Mouse (Mus musculus): Measurements from ENCODE around the gene Lgi2. TPM values are rescaled to one million over a fixed set of nuclear protein-coding genes. Genes with fewer than 3 reads are reported as not detected.

The Lgi2 gene
- polyA plus RNA-seq (2015; fragmentation: Nextera tagmentation; extraction: Ambion mirVana), result 6.9 and 7.8 TPM in 2 replicates

DNA sequence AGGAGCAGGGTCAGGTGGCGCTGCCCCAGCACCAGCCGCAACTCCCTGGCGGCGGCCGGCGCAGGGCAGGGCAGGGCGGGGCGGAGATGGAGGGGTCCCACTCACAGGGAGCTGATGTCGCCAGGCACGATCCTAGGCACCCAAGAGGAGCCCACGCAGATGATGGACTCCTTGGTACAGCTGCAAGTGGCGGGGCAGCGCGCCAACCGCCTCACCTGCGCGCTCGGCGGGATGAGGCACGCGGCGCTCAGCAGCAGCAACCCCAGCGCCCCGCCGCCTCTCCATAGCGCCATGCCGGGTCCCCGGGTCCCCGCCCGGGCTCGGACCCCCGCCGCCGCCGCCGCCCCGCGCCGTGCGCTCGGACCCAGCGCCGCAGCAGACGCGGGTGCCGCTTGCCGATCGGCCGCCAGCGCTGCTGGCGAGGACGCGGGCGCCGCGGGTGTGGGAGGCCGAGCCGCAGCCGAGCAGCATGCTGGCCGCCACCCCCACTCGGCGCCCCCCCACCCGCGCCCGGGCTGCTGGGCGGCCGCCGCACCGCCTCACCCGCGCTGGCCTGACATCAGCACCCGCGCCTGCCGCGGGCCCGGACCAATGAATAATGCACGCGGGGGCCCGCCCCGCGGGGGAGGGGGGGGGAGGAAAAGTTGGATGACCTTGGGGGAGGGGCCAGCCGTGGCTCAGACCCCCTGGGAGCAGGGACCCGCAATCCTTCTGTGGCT is at the start of gene Lgi2:
TSS of gene Lgi2 (minus strand) at position 650 of the 719 bp plus-strand sequence.
- Histone ChIP-seq H3K36me3 (no peaks in the 10 kb centered on the region), H3K4me2 (peak within 1 kb of the TSS; percentile 98), H3K9ac (replicated peaks) (peak within 1 kb of the TSS; percentile 76), H3K4me3 (replicated peaks) (peak within 1 kb of the TSS; percentile 67), H3K4me1 (peaks cover 32% of the 10 kb centered on the region), H3K27me3 (replicated peaks) (0 out of 2 replicates have a peak, but pooled peaks cover 8% of the 10 kb centered on the region), H3K27ac (replicated peaks) (no peak within 1 kb of the TSS), H3K9me3 (replicated peaks) (no peaks in the 10 kb centered on the region; the same call in 1 of the 2 replicates)
- under 1% methylated on average over 66 of the region's 83 CpGs for WGBS
- peak; percentile 84 for ATAC-seq (ENCODE audit: low FRiP score)

DNA sequence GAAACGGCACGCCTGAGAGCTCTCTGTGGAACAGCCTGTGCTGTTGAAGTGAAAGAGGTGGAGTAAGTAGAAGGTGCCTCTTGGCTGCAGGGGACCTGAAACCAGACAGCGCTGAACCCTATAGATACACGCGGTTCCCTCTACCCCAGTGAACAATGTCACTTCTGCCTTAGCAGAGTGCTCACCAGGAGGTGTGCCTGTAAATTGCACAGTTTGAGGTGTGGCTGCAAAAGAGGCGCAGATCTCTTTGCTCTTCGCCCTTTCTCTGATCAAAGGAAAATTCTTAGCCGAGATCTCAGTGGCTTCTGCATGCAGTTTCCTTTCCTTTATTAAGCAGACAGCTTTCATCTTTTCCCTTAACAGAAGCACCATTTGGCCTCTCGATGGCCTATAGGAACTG is 49.2 kb upstream of the Lgi2 start:
- no peak overlapping the region for H3K9ac ChIP-seq (replicated peaks)
- no peak overlapping the region for H3K4me3 ChIP-seq (replicated peaks)
- peaks cover 38% of the 10 kb centered on the region for H3K4me1 ChIP-seq
- no peak overlapping the region for H3K4me2 ChIP-seq
- H3K27ac ChIP-seq (replicated peaks), result no peak overlapping the region
- H3K9me3 ChIP-seq (replicated peaks), result no peaks in the 10 kb centered on the region
- ATAC-seq (ENCODE audit: low FRiP score), result no peak
- 53% methylated on average over 9 of the region's 9 CpGs for WGBS
- no peaks in the 10 kb centered on the region for H3K36me3 ChIP-seq
- H3K27me3 ChIP-seq (replicated peaks), result no peaks in the 10 kb centered on the region

DNA sequence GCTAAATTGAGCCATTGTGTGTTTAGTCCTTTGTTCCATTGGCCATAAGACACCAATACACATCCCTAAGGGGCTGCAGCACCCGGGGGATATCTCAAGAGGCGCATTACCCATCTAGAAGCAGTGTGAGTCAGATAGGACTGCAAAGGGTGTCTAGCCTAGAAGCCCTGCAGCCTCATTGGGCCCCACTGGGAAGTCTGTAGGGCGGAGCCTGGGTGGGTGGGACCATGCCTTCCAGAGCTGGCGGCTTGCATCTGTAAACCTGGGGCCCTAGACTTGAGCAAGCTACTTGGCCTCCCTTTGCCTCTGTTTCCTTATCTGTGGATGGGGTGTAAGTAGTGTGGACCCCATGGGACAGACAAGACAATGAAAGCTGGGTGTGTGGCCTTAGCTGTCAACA is 48.4 kb upstream of the Lgi2 start:
- Histone ChIP-seq H3K9ac (replicated peaks) (no peak overlapping the region), H3K36me3 (no peaks in the 10 kb centered on the region), H3K27me3 (replicated peaks) (no peaks in the 10 kb centered on the region), H3K4me2 (no peak overlapping the region), H3K27ac (replicated peaks) (no peak overlapping the region), H3K9me3 (replicated peaks) (no peaks in the 10 kb centered on the region), H3K4me3 (replicated peaks) (no peak overlapping the region), H3K4me1 (peaks cover 40% of the 10 kb centered on the region)
- ATAC-seq (ENCODE audit: low FRiP score), result no peak
- WGBS, result 73% methylated on average over 4 of the region's 4 CpGs

DNA sequence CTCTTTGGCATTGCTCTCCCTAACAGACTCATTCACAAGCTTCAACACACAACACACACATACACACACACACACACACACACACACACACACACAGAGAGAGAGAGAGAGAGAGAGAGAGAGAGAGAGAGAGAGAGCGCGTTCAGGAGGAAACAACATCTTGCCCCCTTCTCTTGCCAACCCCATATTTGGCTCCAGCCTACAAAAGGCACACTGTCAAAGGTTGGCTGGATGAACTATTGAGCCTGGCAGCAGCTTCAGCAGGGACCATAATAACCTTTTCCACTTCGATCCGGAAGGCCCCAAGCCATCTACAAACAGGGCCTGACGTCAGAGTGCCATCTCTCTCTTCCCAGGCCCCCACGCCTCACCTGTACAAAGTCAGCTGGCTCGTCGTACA is 46.5 kb upstream of the Lgi2 start:
- H3K36me3 ChIP-seq, result no peaks in the 10 kb centered on the region
- WGBS, result 91% methylated on average over 7 of the region's 8 CpGs
- H3K4me3 ChIP-seq (replicated peaks), result no peak overlapping the region
- H3K4me2 ChIP-seq, result no peak overlapping the region
- H3K27me3 ChIP-seq (replicated peaks), result no peaks in the 10 kb centered on the region
- H3K9ac ChIP-seq (replicated peaks), result no peak overlapping the region
- H3K9me3 ChIP-seq (replicated peaks), result no peaks in the 10 kb centered on the region
- H3K27ac ChIP-seq (replicated peaks), result no peak overlapping the region
- H3K4me1 ChIP-seq, result peaks cover 26% of the 10 kb centered on the region
- no peak for ATAC-seq (ENCODE audit: low FRiP score)

GRCm38 (mm10) chr5:52611315-52611895 is 45.1 kb upstream of the Lgi2 start:
- Histone ChIP-seq H3K9me3 (replicated peaks) (0 out of 2 replicates have a peak, but pooled peaks cover 2% of the 10 kb centered on the region), H3K27me3 (replicated peaks) (no peaks in the 10 kb centered on the region), H3K27ac (replicated peaks) (no peak overlapping the region), H3K4me1 (peaks cover 15% of the 10 kb centered on the region), H3K9ac (replicated peaks) (no peak overlapping the region), H3K36me3 (no peaks in the 10 kb centered on the region), H3K4me2 (no peak overlapping the region), H3K4me3 (replicated peaks) (no peak overlapping the region)
- 73% methylated on average over 10 of the region's 10 CpGs for WGBS
- ATAC-seq (ENCODE audit: low FRiP score), result no peak

DNA sequence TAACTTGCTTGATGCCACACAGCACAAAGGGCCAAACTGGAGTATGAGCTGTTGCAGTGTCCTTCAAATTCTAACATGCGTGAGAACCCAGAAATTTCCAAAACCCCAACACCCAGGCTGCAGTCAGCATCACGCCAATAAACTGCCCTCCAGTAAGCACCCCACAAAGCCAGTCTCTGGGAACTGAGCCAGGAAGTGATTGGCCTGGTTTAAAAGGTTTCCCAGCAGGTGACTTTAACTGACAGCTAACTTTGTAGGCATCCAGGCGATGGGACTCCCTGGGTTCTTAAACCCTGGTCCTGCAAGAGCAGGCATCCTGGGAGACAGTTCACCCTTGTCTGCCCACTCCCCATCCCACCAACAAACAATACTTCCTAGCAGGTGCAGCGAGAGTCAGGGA is 44.0 kb upstream of the Lgi2 start:
- Histone ChIP-seq H3K27me3 (replicated peaks) (no peaks in the 10 kb centered on the region), H3K4me2 (no peak overlapping the region), H3K36me3 (no peaks in the 10 kb centered on the region), H3K9me3 (replicated peaks) (0 out of 2 replicates have a peak, but pooled peaks cover 2% of the 10 kb centered on the region), H3K4me1 (peaks cover 6% of the 10 kb centered on the region; the same call in 1 of the 2 replicates), H3K9ac (replicated peaks) (no peak overlapping the region), H3K27ac (replicated peaks) (no peak overlapping the region), H3K4me3 (replicated peaks) (no peak overlapping the region)
- ATAC-seq (ENCODE audit: low FRiP score), result no peak
- 50% methylated on average over 4 of the region's 4 CpGs for WGBS

DNA sequence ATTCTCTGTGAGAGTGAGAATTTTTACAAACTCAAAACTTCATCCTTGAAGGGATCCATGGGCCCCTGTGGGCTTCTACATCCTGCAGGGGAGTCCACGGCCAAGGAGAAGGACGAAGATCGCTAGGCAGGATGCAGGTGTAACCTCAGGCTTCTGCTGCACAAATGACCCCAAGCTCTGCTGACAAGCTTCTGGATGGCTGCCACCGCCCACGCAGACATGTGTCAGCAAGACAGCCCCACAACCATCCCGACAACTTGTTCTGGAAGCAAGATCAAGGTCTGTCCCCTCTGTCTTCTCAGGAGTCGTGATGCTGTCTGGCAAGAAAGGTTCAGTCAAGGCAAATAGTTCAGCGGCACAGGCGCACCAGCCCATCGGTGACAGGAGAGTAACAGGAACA is 43.4 kb upstream of the Lgi2 start:
- no peak overlapping the region for H3K27ac ChIP-seq (replicated peaks)
- no peaks in the 10 kb centered on the region for H3K36me3 ChIP-seq
- 0 out of 2 replicates have a peak, but pooled peaks cover 3% of the 10 kb centered on the region for H3K4me1 ChIP-seq
- no peaks in the 10 kb centered on the region for H3K27me3 ChIP-seq (replicated peaks)
- no peak overlapping the region for H3K4me3 ChIP-seq (replicated peaks)
- no peak overlapping the region for H3K4me2 ChIP-seq
- WGBS, result 86% methylated on average over 10 of the region's 10 CpGs
- H3K9ac ChIP-seq (replicated peaks), result no peak overlapping the region
- ATAC-seq (ENCODE audit: low FRiP score), result no peak
- H3K9me3 ChIP-seq (replicated peaks), result 0 out of 2 replicates have a peak, but pooled peaks cover 2% of the 10 kb centered on the region

DNA sequence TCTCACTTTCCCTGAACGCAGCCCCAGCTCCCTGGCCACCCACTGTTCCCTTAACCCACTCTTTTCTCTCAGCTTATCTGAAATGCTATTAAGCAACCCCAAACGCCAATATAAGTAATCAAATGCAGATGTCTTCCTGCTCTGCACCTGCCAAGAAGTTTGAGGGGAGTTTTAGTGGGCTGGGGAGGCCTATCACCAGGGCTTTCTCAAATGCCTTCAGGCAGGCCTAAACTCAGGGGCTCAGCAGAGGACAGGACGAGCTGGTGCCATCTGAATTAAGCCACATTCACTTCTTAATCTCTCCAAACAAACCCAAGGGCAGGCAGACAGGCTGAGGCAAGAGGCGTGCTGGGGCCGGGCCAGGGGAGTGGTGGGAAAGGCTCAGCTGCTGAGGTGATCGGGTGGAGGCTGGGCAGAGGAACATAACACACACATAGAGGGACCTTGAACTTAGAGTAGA is 38.4 kb upstream of the Lgi2 start:
- no peak for ATAC-seq (ENCODE audit: low FRiP score)

DNA sequence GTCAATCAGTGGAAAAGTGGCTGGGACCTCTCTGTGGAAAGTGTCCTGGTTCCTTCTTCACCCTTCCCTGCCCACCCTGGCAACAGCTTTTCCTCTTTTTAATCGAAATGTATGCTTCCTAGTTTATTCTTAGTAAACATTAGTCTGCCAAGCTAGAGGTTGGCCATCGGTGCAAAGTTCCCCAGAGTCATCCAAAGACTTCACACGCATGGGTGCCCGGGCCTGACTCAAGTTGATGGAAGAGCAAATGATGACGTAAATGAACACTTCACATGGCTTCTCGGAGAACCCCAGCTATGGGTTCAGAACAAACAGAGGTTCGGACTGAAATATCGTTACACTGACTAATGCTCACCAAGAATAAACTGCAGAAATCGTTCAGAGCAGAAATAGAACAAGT is 24.4 kb upstream of the Lgi2 start:
- WGBS, result 90% methylated on average over 9 of the region's 9 CpGs
- no peak overlapping the region for H3K9ac ChIP-seq (replicated peaks)
- no peaks in the 10 kb centered on the region for H3K27me3 ChIP-seq (replicated peaks)
- H3K4me3 ChIP-seq (replicated peaks), result no peak overlapping the region
- no peaks in the 10 kb centered on the region for H3K36me3 ChIP-seq
- no peaks in the 10 kb centered on the region for H3K9me3 ChIP-seq (replicated peaks)
- H3K27ac ChIP-seq (replicated peaks), result no peak overlapping the region
- no peaks in the 10 kb centered on the region for H3K4me1 ChIP-seq
- no peak for ATAC-seq (ENCODE audit: low FRiP score)
- H3K4me2 ChIP-seq, result no peak overlapping the region

More for the DNA sequence above, 38.4 kb upstream of the Lgi2 start:
- H3K27me3 ChIP-seq (replicated peaks), result no peaks in the 10 kb centered on the region
- no peaks in the 10 kb centered on the region for H3K36me3 ChIP-seq
- no peak overlapping the region for H3K27ac ChIP-seq (replicated peaks)
- no peak overlapping the region for H3K9ac ChIP-seq (replicated peaks)
- 63% methylated on average over 6 of the region's 6 CpGs for WGBS
- H3K4me1 ChIP-seq, result 0 out of 2 replicates have a peak, but pooled peaks cover under 1% of the 10 kb centered on the region
- no peak overlapping the region for H3K4me2 ChIP-seq
- no peak overlapping the region for H3K4me3 ChIP-seq (replicated peaks)
- 0 out of 2 replicates have a peak, but pooled peaks cover 2% of the 10 kb centered on the region for H3K9me3 ChIP-seq (replicated peaks)

DNA sequence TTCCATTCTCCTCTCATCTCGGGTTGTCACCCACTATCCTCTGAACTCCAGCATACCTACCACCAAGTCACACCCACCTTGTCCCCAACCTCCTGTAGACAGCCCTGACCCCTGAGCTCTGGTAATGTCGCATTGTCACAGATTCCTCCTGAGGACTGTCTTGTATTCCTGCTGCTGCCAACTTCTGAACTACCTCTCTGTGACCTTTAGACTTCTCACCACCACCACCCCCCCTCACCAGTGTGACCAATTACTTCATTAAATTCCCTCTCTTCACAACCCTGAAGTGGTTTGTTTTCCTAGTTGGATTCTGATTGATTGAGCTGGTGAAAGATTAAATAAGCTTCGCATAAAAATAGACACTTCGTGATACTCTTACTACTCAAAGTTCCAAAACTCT is 22.4 kb upstream of the Lgi2 start:
- Histone ChIP-seq H3K4me2 (no peak overlapping the region), H3K36me3 (no peaks in the 10 kb centered on the region), H3K4me3 (replicated peaks) (no peak overlapping the region), H3K9ac (replicated peaks) (no peak overlapping the region), H3K4me1 (no peaks in the 10 kb centered on the region), H3K27me3 (replicated peaks) (no peaks in the 10 kb centered on the region), H3K27ac (replicated peaks) (no peak overlapping the region), H3K9me3 (replicated peaks) (no peaks in the 10 kb centered on the region)
- 86% methylated on average over 4 of the region's 4 CpGs for WGBS
- no peak for ATAC-seq (ENCODE audit: low FRiP score)

DNA sequence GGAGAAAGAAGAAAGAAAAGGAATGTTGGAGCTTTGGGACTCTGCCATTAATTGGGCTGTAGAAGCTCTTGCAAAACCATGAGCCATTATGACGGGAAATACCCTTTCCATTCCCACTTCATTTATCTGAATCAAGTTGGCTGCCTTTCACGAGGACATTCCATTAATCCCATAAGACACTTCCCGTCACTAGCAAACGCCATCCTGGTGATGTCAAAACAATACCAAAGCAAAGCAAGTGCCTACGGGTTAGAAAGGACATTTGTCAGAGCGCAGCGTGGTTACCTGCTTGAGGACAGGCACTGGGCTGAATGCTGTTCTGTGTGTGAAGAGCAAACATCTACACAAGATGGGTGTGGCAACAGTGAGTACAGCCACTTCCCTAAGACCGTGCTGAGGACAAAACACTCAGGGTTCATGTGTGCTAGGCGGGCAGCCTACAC is 21.1 kb upstream of the Lgi2 start:
- Histone ChIP-seq H3K9me3 (replicated peaks) (no peaks in the 10 kb centered on the region), H3K4me2 (no peak overlapping the region), H3K4me1 (no peaks in the 10 kb centered on the region), H3K4me3 (replicated peaks) (no peak overlapping the region), H3K9ac (replicated peaks) (no peak overlapping the region), H3K27me3 (replicated peaks) (no peaks in the 10 kb centered on the region), H3K27ac (replicated peaks) (no peak overlapping the region), H3K36me3 (no peaks in the 10 kb centered on the region)
- ATAC-seq (ENCODE audit: low FRiP score), result no peak
- WGBS, result 86% methylated on average over 9 of the region's 9 CpGs

- Histone ChIP-seq H3K4me1 (no peaks in the 10 kb centered on the region), H3K4me2 (no peak overlapping the region), H3K27me3 (replicated peaks) (0 out of 2 replicates have a peak, but pooled peaks cover 4% of the 10 kb centered on the region), H3K9ac (replicated peaks) (no peak overlapping the region), H3K9me3 (replicated peaks) (peaks cover 5% of the 10 kb centered on the region), H3K27ac (replicated peaks) (no peak overlapping the region), H3K36me3 (no peaks in the 10 kb centered on the region), H3K4me3 (replicated peaks) (no peak overlapping the region)
- ATAC-seq (ENCODE audit: low FRiP score), result no peak
- WGBS, result 40% methylated on average over 1 of the region's 1 CpGs
Measured at GRCm38 (mm10) chr5:52572572-52572971, 6.3 kb upstream of the Lgi2 start.

All from neural tube, embryonic 15.5 days (tissue).